Mouse (Mus musculus): ENCODE data around the gene Fam32a.

DNA sequence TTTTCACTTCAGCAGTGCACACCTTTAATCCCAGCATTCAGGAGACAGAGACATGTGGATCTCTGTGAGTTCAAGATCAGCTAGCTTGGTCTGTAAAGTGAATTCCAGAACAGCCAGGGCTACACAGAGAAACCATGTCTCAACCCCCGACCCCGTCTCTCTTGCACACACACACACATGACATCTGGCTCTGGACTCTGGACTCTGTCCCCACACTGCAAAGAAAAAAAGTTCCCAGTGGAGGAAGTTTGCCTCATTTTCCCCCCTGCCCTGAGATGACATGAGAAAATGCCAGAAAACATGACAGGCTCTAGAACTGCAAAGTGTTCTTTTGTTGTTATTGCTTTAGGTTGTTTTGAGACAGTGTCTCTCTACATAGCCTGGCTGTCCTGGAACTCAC, 40.3 kb downstream of the Fam32a start:
- TF ChIP-seq CTCF (IDR thresholded peaks at IDR 0.05; ENCODE audit: control insufficient read depth, insufficient read depth, low read length) (no peak), POLR2A (IDR thresholded peaks at IDR 0.05; ENCODE audit: borderline replicate concordance, control insufficient read depth, low read depth, low read length) (no peak)

All from bone marrow, adult 2 months (tissue).